Mouse (Mus musculus) MEL (cell line): Measurements from ENCODE around the gene Traf3. TPM values are rescaled to one million over a fixed set of nuclear protein-coding genes. Genes with fewer than 3 reads are reported as not detected.

Experiments used
- DNase-seq: peaks from one replicate; pipeline ENCODE4 v3.0.0; 2011; ENCODE audit warnings: low read depth, low spot score
- H3K27ac ChIP-seq: 2 replicates; pipeline ENCODE4 v1.5.1; 2012; ENCODE audit warnings: low read depth, mild to moderate bottlenecking, control low read depth, low read length, moderate library complexity; ENCODE audit not compliant: control insufficient read depth
- H3K27me3 ChIP-seq, 2 experiments: fragments of 150-350 bp in 1 of 2; sonication (generic) in 1 of 2; 2 replicates each; pipeline ENCODE4 v1.6.1; 2012; ENCODE audit warnings: low read length in 2 of 2, mild to moderate bottlenecking in 2 of 2, improper control_type of control experiment in 1 of 2, moderate library complexity in 1 of 2; ENCODE audit not compliant: insufficient read depth in 2 of 2, control insufficient read depth in 1 of 2
- H3K36me3 ChIP-seq, 2 experiments: 2 replicates each; pipeline ENCODE4 v1.6.1; 2012 to 2014; ENCODE audit warnings: low read length in 2 of 2, improper control_type of control experiment in 1 of 2, inconsistent platforms in 1 of 2, mild to moderate bottlenecking in 1 of 2; ENCODE audit not compliant: insufficient read depth in 2 of 2, control insufficient read depth in 1 of 2
- H3K4me1 ChIP-seq, 2 experiments: fragments of 150-350 bp in 1 of 2; sonication (generic) in 1 of 2; 2 replicates each; pipeline ENCODE4 v1.6.1; 2012; ENCODE audit warnings: low read length in 2 of 2, improper control_type of control experiment in 1 of 2, mild to moderate bottlenecking in 1 of 2; ENCODE audit not compliant: insufficient read depth in 2 of 2, control insufficient read depth in 1 of 2
- H3K4me3 ChIP-seq, 2 experiments: fragments of 150-350 bp in 1 of 2; sonication (generic) in 1 of 2; 2 replicates each; pipeline ENCODE4 v1.5.1; 2012; ENCODE audit warnings: low read depth in 2 of 2, low read length in 2 of 2, mild to moderate bottlenecking in 2 of 2, moderate library complexity in 2 of 2, control low read depth in 1 of 2, improper control_type of control experiment in 1 of 2; ENCODE audit not compliant: control insufficient read depth in 1 of 2, insufficient read depth in 1 of 2
- H3K79me2 ChIP-seq: 2 replicates; pipeline ENCODE4 v1.6.1; 2012; ENCODE audit warnings: mild to moderate bottlenecking, low read length, moderate library complexity; ENCODE audit not compliant: control insufficient read depth, poor library complexity, insufficient read depth
- H3K9ac ChIP-seq: 2 replicates; pipeline ENCODE4 v1.6.1; 2012; ENCODE audit warnings: low read depth, mild to moderate bottlenecking, control low read depth, low read length, moderate library complexity; ENCODE audit not compliant: control insufficient read depth, poor library complexity, severe bottlenecking
- H3K9me3 ChIP-seq: fragments of 150-350 bp; sonication (generic); replicated peaks from 2 replicates; pipeline ENCODE4 v1.6.1; 2012; ENCODE audit warnings: mild to moderate bottlenecking, low read length, improper control_type of control experiment, moderate library complexity; ENCODE audit not compliant: insufficient read depth
- CHD1 ChIP-seq: IDR thresholded peaks from 2 replicates; pipeline ENCODE4 v1.6.1; 2012; ENCODE audit warnings: low read depth, mild to moderate bottlenecking, inconsistent platforms, low read length, improper control_type of control experiment
- CTCF ChIP-seq, 3 experiments: IDR thresholded peaks in 2 of 3; conservative IDR thresholded peaks in 1 of 3; 2 replicates each; pipeline ENCODE4 v1.5.1; 2011 to 2012; ENCODE audit warnings: low read length in 3 of 3, low read depth in 2 of 3, mild to moderate bottlenecking in 2 of 3, improper control_type of control experiment in 1 of 3, inconsistent platforms in 1 of 3, mixed read lengths in 1 of 3, moderate library complexity in 1 of 3; ENCODE audit not compliant: control insufficient read depth in 1 of 3, insufficient read depth in 1 of 3, poor library complexity in 1 of 3, severe bottlenecking in 1 of 3
- ELF1 ChIP-seq: IDR thresholded peaks from 2 replicates; pipeline ENCODE4 v1.6.1; 2014; ENCODE audit warnings: low read depth, mild to moderate bottlenecking, inconsistent platforms, low read length, improper control_type of control experiment, moderate library complexity
- KAT2A ChIP-seq: conservative IDR thresholded peaks from 2 replicates; pipeline ENCODE4 v1.6.1; 2012; ENCODE audit warnings: low read depth, low read length, improper control_type of control experiment, inconsistent platforms
- MXI1 ChIP-seq: IDR thresholded peaks from 2 replicates; pipeline ENCODE4 v1.6.1; 2011; ENCODE audit warnings: mild to moderate bottlenecking, low read depth, low read length, improper control_type of control experiment
- MYC ChIP-seq: IDR thresholded peaks from 2 replicates; pipeline ENCODE4 v1.6.1; 2011; ENCODE audit warnings: low read depth, mild to moderate bottlenecking, low read length, improper control_type of control experiment, moderate library complexity
- NELFE ChIP-seq: IDR thresholded peaks from 2 replicates; pipeline ENCODE4 v1.6.1; 2011; ENCODE audit warnings: low read depth, low read length, improper control_type of control experiment
- NRF1 ChIP-seq: IDR thresholded peaks from 2 replicates; pipeline ENCODE4 v1.6.1; 2014; ENCODE audit warnings: low read depth, mild to moderate bottlenecking, inconsistent platforms, low read length, improper control_type of control experiment, moderate library complexity; ENCODE audit not compliant: poor library complexity, insufficient read depth, severe bottlenecking
- POLR2A ChIP-seq, 2 experiments: IDR thresholded peaks; 2 replicates each; pipeline ENCODE4 v1.6.1; 2011 to 2012; ENCODE audit warnings: low read length in 2 of 2, mild to moderate bottlenecking in 2 of 2, control low read depth in 1 of 2, improper control_type of control experiment in 1 of 2, low read depth in 1 of 2, moderate library complexity in 1 of 2; ENCODE audit not compliant: control insufficient read depth in 1 of 2, insufficient read depth in 1 of 2, poor library complexity in 1 of 2
- POLR2AphosphoS2 ChIP-seq: IDR thresholded peaks from 2 replicates; pipeline ENCODE4 v1.6.1; 2011; ENCODE audit warnings: low read length, improper control_type of control experiment
- POLR2AphosphoS5 ChIP-seq: IDR thresholded peaks from 2 replicates; pipeline ENCODE4 v1.6.1; 2012; ENCODE audit warnings: low read depth, borderline replicate concordance, mild to moderate bottlenecking, inconsistent platforms, low read length, moderate library complexity, mixed read lengths
- TAL1 ChIP-seq: IDR thresholded peaks from 2 replicates; pipeline ENCODE4 v1.6.1; 2012; ENCODE audit warnings: mild to moderate bottlenecking, inconsistent platforms, low read length, moderate library complexity, mixed read lengths
- USF2 ChIP-seq, 2 experiments: IDR thresholded peaks; 2 replicates each; pipeline ENCODE4 v1.6.1; 2011 to 2012; ENCODE audit warnings: improper control_type of control experiment in 2 of 2, low read length in 2 of 2, borderline replicate concordance in 1 of 2, inconsistent platforms in 1 of 2, low read depth in 1 of 2, mild to moderate bottlenecking in 1 of 2; ENCODE audit not compliant: insufficient read depth in 1 of 2
- ZC3H11A ChIP-seq: IDR thresholded peaks from 2 replicates; pipeline ENCODE4 v1.6.1; 2012; ENCODE audit warnings: low read depth, mild to moderate bottlenecking, inconsistent platforms, low read length, improper control_type of control experiment
- ZKSCAN1 ChIP-seq: IDR thresholded peaks from 2 replicates; pipeline ENCODE4 v1.6.1; 2012; ENCODE audit warnings: low read depth, mild to moderate bottlenecking, inconsistent platforms, low read length, improper control_type of control experiment, moderate library complexity
- ZNF384 ChIP-seq: IDR thresholded peaks from 2 replicates; pipeline ENCODE4 v1.6.1; 2012; ENCODE audit warnings: low read depth, mild to moderate bottlenecking, inconsistent platforms, low read length, improper control_type of control experiment
- polyA plus RNA-seq, 2 experiments: library from polyadenylated mRNA; stranded (reverse) in 1 of 2; unstranded in 1 of 2; fragments of >175 nt in 1 of 2; fragments of >200 nt in 1 of 2; gene quantifications; 2 replicates each; pipeline versions ENCODE4 v1.2.1 to v1.2.4; 2012; ENCODE audit warnings: low replicate concordance in 2 of 2, low read depth in 1 of 2; ENCODE audit not compliant: insufficient read length in 2 of 2, insufficient read depth in 1 of 2, missing spikeins in 1 of 2
- total RNA-seq: library from RNA; depleted of rRNA; stranded (reverse); fragments of 300-350 nt; gene quantifications from 2 replicates; pipeline ENCODE4 v1.2.3, GENCODE M21; 2012

Traf3 gene
- total and polyA plus RNA-seq, 3 experiments = 21.1 to 40.7 TPM; not detected in 1

- no peaks in the 10 kb centered on the region for H3K27me3 ChIP-seq
- TF ChIP-seq ZKSCAN1 = no peak
- no peak for TF ChIP-seq MYC
- TF ChIP-seq CHD1 = no peak
- no peak for TF ChIP-seq USF2 (IDR thresholded peaks at IDR 0.05; ENCODE audit: borderline replicate concordance in 1 of 2, insufficient read depth in 1 of 2, low read depth in 1 of 2, low read length in 2 of 2)
- TF ChIP-seq ZC3H11A = no peak
- no peak for TF ChIP-seq TAL1
- TF ChIP-seq POLR2A (IDR thresholded peaks at IDR 0.05; ENCODE audit: control insufficient read depth in 1 of 2, insufficient read depth in 1 of 2, low read depth in 1 of 2, low read length in 2 of 2, poor library complexity in 1 of 2) = no peak
- TF ChIP-seq MXI1 = no peak
- no peak for TF ChIP-seq NELFE
- TF ChIP-seq ZNF384 = no peak
- no peak for TF ChIP-seq KAT2A
- no peak for TF ChIP-seq POLR2AphosphoS5
- no peak for TF ChIP-seq NRF1
- no peak for TF ChIP-seq ELF1
- TF ChIP-seq, all 39 proteins: peak for 0
- DNase-seq = no peak
- Histone ChIP-seq H3K27ac (no peak overlapping the region), H3K79me2 (peaks cover 40% of the 10 kb centered on the region), H3K9ac (no peak overlapping the region), H3K36me3 (peaks cover 3 to 11% of the 10 kb centered on the region in 2 experiments), H3K4me1 (peaks cover 4 to 11% of the 10 kb centered on the region in 2 experiments; a peak in 3 of 4 replicates), H3K9me3 (no peaks in the 10 kb centered on the region), H3K4me3 (no peak overlapping the region)
These were observed 2.7 kb downstream of the Traf3 start for GRCm38 (mm10) chr12:111168891-111169290.

- Histone ChIP-seq H3K27ac (no peak overlapping the region), H3K4me3 (no peak overlapping the region), H3K27me3 (no peaks in the 10 kb centered on the region), H3K9ac (no peak overlapping the region), H3K4me1 (no peaks in the 10 kb centered on the region), H3K36me3 (peaks cover 0 to 14% of the 10 kb centered on the region in 2 experiments; a peak in 2 of 4 replicates), H3K9me3 (no peaks in the 10 kb centered on the region), H3K79me2 (peaks cover 27% of the 10 kb centered on the region)
- TF ChIP-seq POLR2AphosphoS2 (no peak), CTCF (IDR thresholded peaks at IDR 0.05 in 2 of 3, conservative IDR thresholded peaks at IDR 0.05 in 1 of 3; ENCODE audit: control insufficient read depth in 1 of 3, insufficient read depth in 1 of 3, low read depth in 2 of 3, low read length in 3 of 3, poor library complexity in 1 of 3, severe bottlenecking in 1 of 3) (peak in 1 of 3 experiments; percentile 14; a peak in 1 of 6 replicates), ELF1 (no peak)
- no peak for DNase-seq
These were observed 12.6 kb downstream of the Traf3 start for GRCm38 (mm10) chr12:111178772-111179171.
